Mouse (Mus musculus) spleen, postnatal 14 days (tissue): ENCODE results near the gene Atp5l.

ENCODE experiments used
- DNase-seq, 2 experiments: peaks; one replicate each; pipeline ENCODE4 v3.0.0; 2021 to 2022; ENCODE audit warnings: low spot score in 2 of 2

Gene Atp5l

DNA sequence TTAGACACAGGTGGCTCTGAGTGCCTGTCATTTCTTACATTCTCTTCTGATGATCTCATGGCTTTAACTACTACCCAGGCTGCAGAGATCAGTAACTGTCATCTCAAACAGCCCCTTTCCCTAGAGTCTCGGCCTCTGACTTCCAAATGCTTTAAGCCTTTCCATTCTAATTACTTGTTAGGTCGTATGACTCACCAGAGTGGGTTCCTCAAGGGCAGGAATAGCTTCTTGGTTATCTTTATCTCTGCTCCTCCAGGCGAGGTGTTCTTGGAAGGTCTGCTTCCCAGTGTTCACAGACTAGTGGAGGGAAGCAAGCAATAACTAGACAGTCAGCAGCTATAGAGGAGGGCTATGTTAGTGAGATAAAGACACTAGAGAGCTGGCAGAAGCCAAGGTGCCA, 27.9 kb downstream of the Atp5l start:
- no peak for DNase-seq

GRCm38 (mm10) chr9:44891210-44891609, 29.3 kb downstream of the Atp5l start:
- DNase-seq = no peak

DNA sequence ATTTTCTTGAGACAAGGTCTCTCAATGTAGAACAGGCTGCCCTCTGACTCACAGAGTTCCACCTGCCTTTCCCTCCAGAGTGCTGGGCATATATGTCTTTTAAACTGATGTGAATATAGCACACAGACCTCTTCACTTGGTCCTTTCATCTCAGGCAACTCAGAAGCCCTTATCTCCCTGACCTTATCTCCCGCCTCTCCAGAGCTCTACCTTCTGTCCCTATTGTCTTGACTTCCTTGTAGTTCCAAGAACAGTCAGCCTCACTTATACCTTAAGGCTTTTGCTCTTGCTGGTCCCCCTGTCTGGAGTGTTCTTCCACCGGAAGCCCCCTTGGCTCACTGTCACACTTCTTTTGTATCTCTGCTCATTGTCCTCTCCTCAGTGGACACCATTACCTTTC, 30.4 kb downstream of the Atp5l start:
- no peak for DNase-seq

- DNase-seq = no peak
Measured at GRCm38 (mm10) chr9:44888114-44888624, 32.4 kb downstream of the Atp5l start.

DNA sequence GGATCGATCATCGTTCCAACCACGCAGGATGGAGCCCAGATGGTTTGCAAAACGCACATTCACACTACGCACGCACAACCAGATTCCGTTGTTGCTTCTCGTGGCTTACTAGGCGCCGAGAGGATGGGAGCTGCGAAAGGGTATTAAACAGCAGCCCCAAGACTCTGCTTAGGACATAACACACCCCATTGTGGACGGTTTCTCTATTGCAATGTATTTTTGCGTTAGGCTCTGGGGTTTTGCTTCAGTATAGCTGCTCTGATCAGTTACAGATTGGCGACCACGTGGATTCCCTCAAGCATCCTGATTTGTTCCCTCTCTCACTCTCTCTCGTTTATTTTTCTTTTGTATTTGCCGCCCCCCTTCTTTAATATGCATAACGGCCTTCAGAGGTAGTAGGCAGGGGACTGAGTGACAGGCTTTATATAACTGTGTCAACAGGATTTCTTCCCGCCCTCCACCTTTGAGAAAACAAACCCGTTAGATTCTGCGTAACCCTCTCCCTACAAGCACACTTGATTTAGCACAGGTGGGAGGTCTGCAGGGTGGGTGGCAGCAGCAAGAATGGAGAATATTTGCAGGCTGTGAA, 37.5 kb downstream of the Atp5l start:
- no peak for DNase-seq

- peak; percentile 24 to 42 for DNase-seq
Measured at GRCm38 (mm10) chr9:44882436-44882980, 38.0 kb downstream of the Atp5l start.

GRCm38 (mm10) chr9:44881941-44882435, 38.6 kb downstream of the Atp5l start:
- peak; percentile 46 to 62 for DNase-seq

GRCm38 (mm10) chr9:44881221-44881871, 39.2 kb downstream of the Atp5l start, which contains the start of gene Kmt2a:
Kmt2a (minus strand) TSS chr9:44881296.
- peak; percentile 96 to 97 for DNase-seq

DNA sequence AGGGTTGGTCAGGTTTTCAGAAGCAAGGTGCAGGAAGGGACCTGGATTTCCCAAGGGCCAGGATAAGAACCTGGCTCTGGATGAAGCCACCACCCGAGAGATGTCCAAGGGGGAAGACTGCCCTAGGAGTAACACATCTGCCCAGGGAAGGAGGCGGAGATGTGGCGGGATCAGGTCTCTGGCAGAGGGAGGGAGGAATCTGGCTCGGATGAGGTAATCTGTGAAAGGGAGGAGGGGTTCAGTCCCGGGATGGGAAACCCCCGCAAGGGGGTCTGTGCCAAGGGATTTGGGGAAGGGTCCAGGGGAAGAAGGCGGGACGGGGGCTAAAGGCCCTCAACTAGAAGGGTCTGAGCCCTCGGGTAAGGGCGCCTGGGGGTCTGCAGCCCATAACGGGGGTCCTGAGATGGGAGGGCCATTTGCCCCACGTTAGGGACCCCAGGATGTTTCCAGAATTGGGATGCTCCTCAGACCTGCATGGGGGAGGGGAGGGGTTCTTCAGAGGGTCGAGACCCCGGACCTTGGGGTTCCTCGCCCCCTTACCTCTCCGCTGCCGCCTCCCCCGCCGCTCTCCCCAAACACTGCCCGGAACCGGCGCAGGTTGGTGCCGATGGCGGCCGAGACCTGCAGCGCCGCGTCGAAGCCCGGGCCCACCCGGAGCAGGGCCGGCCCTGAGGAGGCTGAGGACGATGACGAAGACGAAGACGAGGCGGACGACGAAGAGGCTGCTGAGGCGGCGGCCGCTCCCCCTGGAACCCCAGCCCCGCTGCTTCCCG, 40.0 kb downstream of the Atp5l start:
- DNase-seq = peak in 1 of 2 experiments; percentile 25

DNA sequence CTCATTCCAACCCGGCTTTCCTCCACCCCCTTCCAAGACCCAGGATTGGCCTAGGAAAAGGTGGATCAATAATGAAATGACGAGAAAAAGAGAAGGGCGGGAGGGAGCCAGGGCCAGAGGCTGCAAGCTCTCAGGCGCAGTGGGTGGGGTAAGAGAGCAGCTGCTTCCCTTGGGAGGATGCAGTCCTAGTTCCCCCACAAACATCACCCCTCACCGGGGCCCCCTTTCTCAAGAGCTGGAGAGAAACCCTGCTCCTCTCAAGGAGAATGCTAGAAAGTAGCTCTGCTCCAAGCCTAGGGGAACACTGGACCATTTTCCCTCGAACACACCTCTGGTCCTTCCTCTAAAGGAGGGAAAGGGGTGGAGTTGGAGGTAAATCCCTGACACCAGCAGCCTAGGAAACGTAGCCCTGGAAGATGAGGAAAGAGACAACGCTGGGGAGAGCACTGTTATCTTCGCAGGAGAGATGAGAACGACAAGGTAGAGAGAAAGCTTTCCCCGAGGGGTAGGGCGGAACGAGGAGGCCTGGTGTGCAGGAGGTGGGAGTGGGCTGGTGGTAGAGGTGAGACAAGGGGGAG, 40.8 kb downstream of the Atp5l start:
- peak in 1 of 2 experiments; percentile 25 for DNase-seq

DNA sequence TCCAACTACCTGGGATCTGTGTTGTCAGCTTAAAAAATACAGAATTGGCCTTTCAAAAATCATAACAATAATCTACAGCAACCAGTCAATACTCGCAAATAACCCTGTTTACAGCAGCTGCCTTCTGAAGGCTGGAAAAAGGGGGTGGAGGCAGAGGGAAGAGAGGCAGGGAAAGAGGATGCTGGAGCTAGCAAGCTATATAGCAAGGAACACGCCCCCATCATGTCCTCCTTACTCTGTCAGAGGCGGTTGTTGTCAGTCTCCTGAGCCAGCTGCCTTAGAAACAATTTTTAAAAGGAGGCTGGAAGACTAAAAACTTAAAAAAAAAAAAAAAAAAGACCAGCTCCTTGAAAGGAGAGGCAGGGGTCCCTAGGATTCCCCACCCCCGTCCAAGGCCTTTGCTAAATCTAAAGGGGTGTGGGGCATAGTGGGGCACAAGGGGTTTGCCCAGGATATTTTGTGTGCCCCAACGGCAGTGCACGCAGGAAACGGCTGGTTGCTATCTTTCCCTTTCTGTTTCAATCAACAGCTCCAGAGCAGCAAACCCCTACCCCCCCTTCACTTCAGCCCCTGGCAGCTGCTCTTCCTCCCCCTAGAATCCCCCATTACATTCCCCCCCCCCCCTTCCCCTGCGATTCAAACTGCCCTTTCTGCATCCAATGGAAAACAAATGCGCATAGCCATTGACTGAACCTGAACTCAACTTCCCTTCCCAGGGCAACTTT, 41.6 kb downstream of the Atp5l start:
- DNase-seq = no peak

DNA sequence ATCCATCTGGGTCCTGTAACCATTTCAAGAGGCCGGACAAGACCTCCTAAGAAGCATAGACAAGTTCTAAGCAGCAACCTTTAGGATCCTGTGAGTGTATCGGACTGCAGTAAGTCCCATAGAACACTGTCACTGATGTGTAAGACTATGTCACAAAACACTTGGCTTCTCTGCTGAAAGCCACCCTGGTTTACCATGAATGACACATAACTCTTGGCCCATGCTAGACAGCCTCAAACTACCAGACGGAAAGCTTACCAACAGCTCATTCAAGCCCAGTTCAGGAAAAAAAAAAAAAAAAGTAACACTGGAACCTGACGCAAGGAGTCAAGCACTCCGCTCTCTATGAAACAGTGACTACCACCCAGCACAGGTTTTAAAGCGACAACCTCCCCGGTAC, 42.9 kb downstream of the Atp5l start:
- no peak for DNase-seq

- DNase-seq = no peak
Measured at GRCm38 (mm10) chr9:44875476-44875875, 45.1 kb downstream of the Atp5l start.

GRCm38 (mm10) chr9:44874198-44874597, 46.3 kb downstream of the Atp5l start:
- DNase-seq = no peak

DNA sequence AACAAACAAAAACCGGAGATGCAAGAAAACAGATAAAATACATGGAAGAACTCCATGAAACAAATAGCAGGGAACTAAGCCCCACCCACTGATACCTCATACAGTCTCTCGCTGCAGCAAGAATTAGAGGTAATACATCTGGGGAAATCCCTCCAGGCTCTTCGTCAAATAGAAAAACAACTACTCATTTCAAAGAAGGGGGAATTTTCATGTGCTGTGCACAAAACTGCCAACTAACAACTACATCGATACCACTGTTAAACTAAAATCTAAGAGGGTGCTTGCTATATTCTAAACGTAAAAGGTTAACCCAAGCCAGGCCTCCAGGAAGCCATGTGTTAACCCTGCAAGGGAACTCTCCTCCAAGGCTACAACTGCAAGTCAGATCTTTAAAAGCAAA, 46.9 kb downstream of the Atp5l start:
- no peak for DNase-seq

DNA sequence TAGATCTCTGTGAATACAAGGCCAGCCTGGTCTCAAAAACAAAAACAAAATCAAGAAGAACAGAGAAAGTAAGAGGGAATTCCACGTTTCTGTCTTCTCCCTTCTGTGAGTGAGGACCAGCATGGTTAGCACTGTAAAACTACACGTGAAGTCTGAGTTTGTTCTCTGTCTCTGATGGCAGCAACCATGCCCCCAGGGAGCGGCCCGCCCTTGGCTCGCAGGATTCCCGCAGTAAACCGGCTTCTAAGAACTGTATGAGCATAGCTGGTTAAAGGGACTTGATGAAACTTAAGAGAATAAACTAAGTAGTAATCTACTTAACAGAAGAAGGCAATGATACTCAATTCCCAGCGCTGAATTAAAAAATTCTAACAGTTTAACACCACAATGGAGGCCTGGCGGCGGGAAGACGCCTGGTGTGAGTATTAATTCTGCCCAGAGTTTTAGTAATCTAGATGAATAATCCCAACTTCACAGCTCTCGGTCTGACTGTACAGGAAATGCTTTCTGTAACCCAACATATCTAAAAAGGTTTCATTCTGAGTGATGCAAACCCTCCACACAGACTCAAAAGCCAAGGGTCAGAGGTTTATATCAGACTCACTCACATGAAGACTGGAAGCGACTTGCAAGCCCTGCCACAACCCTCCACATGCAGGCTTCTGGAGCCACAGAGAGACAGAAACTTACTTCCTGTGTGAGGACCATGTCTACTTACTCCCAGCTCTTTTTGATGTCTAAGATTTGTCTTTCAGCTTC, 52.0 kb downstream of the Atp5l start:
- no peak for DNase-seq

DNA sequence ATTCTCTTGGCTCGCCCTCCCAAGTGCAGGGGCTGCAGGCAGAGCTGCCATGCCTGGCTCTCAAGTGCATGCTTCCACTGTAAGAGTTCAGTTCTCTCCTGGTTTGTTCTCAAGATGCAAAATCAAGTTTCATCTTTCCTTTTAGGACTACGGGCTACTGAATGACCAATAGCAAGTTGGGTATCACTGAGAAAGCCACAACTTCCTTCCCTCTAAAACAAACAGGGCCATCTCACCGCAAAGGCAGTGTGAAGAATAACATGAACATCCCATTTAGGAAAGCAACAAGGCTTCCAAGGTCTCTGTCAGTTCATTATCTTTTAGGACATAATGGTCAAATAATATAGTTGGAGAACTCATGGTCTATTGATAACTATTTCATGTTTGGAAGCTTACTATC, 52.9 kb downstream of the Atp5l start:
- DNase-seq = no peak

DNA sequence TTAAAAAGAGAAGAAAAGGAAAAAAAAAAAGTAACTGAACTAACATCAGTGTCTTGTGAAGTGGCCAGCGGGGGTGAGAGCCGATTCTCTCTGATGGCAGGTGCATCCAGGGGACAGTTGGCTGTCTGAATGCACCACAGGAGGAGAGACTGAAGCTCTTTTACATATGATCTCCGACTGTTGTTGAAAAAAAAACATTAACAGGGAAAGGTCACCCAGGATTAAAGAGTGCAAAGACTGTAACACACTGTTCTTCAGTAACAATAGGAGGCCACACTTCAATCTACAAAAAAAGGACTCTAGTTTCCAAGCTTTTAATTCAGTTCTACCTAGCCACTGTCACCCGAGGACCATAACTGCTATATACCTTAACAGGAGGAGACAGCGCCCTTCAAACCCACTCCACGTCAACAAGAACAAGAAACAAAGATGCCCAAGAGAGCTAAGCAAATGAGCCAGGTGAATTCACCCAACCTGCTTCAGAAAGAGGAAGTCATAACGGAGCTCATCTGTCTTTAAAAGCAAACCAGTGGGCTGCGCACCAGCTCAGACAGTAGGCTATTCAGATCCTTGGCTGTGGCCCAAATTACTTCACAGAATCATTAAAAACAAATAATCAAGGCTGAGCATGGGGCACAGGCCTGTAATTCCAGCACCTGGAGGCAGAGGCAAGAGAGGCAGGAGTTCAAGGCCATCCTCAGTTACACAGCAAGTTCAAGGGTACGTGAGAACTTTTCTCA, 53.9 kb downstream of the Atp5l start:
- peak in 1 of 2 experiments; percentile 13 for DNase-seq
